Mouse (Mus musculus) lung, adult 2 months (tissue): ENCODE measurements around the gene Homez. TPM values are rescaled to one million over a fixed set of nuclear protein-coding genes. Genes with fewer than 3 reads are reported as not detected.

Source experiments
- DNase-seq: peaks from one replicate; pipeline ENCODE4 v3.0.0; 2022
- H3K4me1 ChIP-seq: fragments of 200-500 bp; 2 replicates; pipeline ENCODE4 v1.6.1; 2011; ENCODE audit warnings: low read length; ENCODE audit not compliant: control insufficient read depth, insufficient read depth
- H3K4me3 ChIP-seq: fragments of 200-500 bp; replicated peaks from 2 replicates; pipeline ENCODE3; 2011; ENCODE audit warnings: low read depth, mild to moderate bottlenecking, control low read depth, low read length; ENCODE audit errors: extremely low read depth
- CTCF ChIP-seq: fragments of 200-500 bp; IDR thresholded peaks from 2 replicates; pipeline ENCODE4 v1.5.1; 2011; ENCODE audit warnings: mild to moderate bottlenecking, low read length, control low read depth; ENCODE audit not compliant: insufficient read depth
- POLR2A ChIP-seq: fragments of 200-500 bp; IDR thresholded peaks from 2 replicates; pipeline ENCODE4 v1.6.1; 2011; ENCODE audit warnings: low read depth, mild to moderate bottlenecking, control low read depth, low read length, borderline replicate concordance; ENCODE audit errors: extremely low read depth
- WGBS: fragments of 180-500 bp; shearing (Covaris S2); methylation state at CpG from one replicate; pipeline ENCODE4 v1.1.7; 2018; 5-methylcytosine and 5-hydroxymethylcytosine counted together
- polyA plus RNA-seq: library from polyadenylated mRNA; depleted of rRNA; stranded (reverse); fragments of >200 nt; gene quantifications from 2 replicates; pipeline ENCODE4 v1.2.3, GENCODE M21; 2012

The Homez gene
- polyA plus RNA-seq, 1 experiment: 5.3 TPM

GRCm38 (mm10) chr14:54894296-54895151, 23.8 kb upstream of the Homez start:
- WGBS: under 1% methylated on average over 53 of the region's 54 CpGs
- TF ChIP-seq POLR2A: no peak
- H3K4me3 ChIP-seq: peak overlapping the region; percentile 85
- peaks cover 5% of the 10 kb centered on the region for H3K4me1 ChIP-seq
- peak; percentile 77 for DNase-seq

GRCm38 (mm10) chr14:54893651-54894181, 23.0 kb upstream of the Homez start:
- WGBS: under 1% methylated on average over 38 of the region's 38 CpGs
- TF ChIP-seq POLR2A: peak; percentile 93; the same call in 1 of the 2 replicates
- no peak for TF ChIP-seq CTCF
- H3K4me1 ChIP-seq: peaks cover 5% of the 10 kb centered on the region
- peak; percentile 98 for DNase-seq
- H3K4me3 ChIP-seq: peak overlapping the region; percentile 87

- no peak for DNase-seq
- H3K4me1 ChIP-seq: peaks cover 5% of the 10 kb centered on the region
- TF ChIP-seq POLR2A: no peak
- H3K4me3 ChIP-seq: peak within 1 kb of the TSS; percentile 87
- WGBS: 84% methylated on average over 3 of the region's 3 CpGs
Observed at GRCm38 (mm10) chr14:54892200-54892599, 21.4 kb upstream of the Homez start, which contains the start of gene Pabpn1. Gene Pabpn1 (plus strand): TSS chr14:54892500.

- no peak for DNase-seq
- H3K4me3 ChIP-seq: no peak overlapping the region
- no peak for TF ChIP-seq CTCF
- TF ChIP-seq POLR2A: no peak
- peaks cover 8% of the 10 kb centered on the region; the same call in 1 of the 2 replicates for H3K4me1 ChIP-seq
- WGBS: 83% methylated on average over 11 of the region's 11 CpGs
Observed at GRCm38 (mm10) chr14:54885309-54885708, 14.5 kb upstream of the Homez start.

- 26% methylated on average over 21 of the region's 21 CpGs for WGBS
- no peak for DNase-seq
Observed at GRCm38 (mm10) chr14:54884022-54884712, 13.4 kb upstream of the Homez start.

GRCm38 (mm10) chr14:54883154-54884021, 12.6 kb upstream of the Homez start, which contains the start of the genes Bcl2l2 and Gm20521:
Gene Bcl2l2 (plus strand): TSS chr14:54883377.
Gene Gm20521 (plus strand): TSS chr14:54883441.
- Histone ChIP-seq H3K4me1 (peaks cover 8% of the 10 kb centered on the region; the same call in 1 of the 2 replicates), H3K4me3 (peak within 1 kb of the TSS; percentile 86)
- DNase-seq: peak; percentile 73
- no peak for TF ChIP-seq CTCF
- TF ChIP-seq POLR2A: peak; percentile 92; the same call in 1 of the 2 replicates
- under 1% methylated on average over 27 of the region's 27 CpGs for WGBS

More at GRCm38 (mm10) chr14:54884022-54884712, 13.4 kb upstream of the Homez start:
- TF ChIP-seq POLR2A (no peak), CTCF (no peak)
- H3K4me1 ChIP-seq: peaks cover 8% of the 10 kb centered on the region; the same call in 1 of the 2 replicates
- H3K4me3 ChIP-seq: peak overlapping the region; percentile 86

GRCm38 (mm10) chr14:54877048-54877715, 6.4 kb upstream of the Homez start, which contains the start of gene Ppp1r3e:
Gene Ppp1r3e (minus strand): TSS chr14:54877550.
- under 1% methylated on average over 61 of the region's 61 CpGs for WGBS
- Histone ChIP-seq H3K4me1 (peaks cover 3% of the 10 kb centered on the region; the same call in 1 of the 2 replicates), H3K4me3 (peak within 1 kb of the TSS; percentile 77)
- TF ChIP-seq CTCF (no peak), POLR2A (no peak)
- peak; percentile 77 for DNase-seq

- under 1% methylated on average over 61 of the region's 72 CpGs for WGBS
- H3K4me3 ChIP-seq: peak overlapping the region; percentile 77
- H3K4me1 ChIP-seq: peaks cover 3% of the 10 kb centered on the region; the same call in 1 of the 2 replicates
- TF ChIP-seq POLR2A (peak; percentile 61; the same call in 1 of the 2 replicates), CTCF (no peak)
- peak; percentile 88 for DNase-seq
Observed at GRCm38 (mm10) chr14:54876539-54877047, 5.8 kb upstream of the Homez start.
